Mouse (Mus musculus) heart, embryonic 16.5 days (tissue): ENCODE measurements around the gene Dync1h1. TPM values are rescaled to one million over a fixed set of nuclear protein-coding genes. Genes with fewer than 3 reads are reported as not detected.
"Not testable (repeated sequence)": the region's sequence is repeated elsewhere in the genome, so short reads cannot be mapped to it uniquely, and the experiment has no call there.

Experiments used
- ATAC-seq: fragments of 200-750 bp; cut with Nextera tagmentation; replicated peaks from 2 replicates; pipeline ENCODE4 v1.8.0; 2017; ENCODE audit warnings: moderate number of reproducible peaks; ENCODE audit not compliant: insufficient read depth, low FRiP score; ENCODE audit errors: extremely low read depth
- H3K27ac ChIP-seq: fragments of 300-500 bp; sonication (generic); 2 replicates; pipeline ENCODE4 v1.5.1; 2014; ENCODE audit warnings: mild to moderate bottlenecking, low read length, control low read depth, moderate library complexity
- H3K27me3 ChIP-seq: fragments of 300-500 bp; sonication (generic); 2 replicates; pipeline ENCODE4 v1.6.1; 2014; ENCODE audit warnings: low read length, mixed read lengths; ENCODE audit not compliant: control insufficient read depth, insufficient read depth
- H3K36me3 ChIP-seq: fragments of 300-500 bp; sonication (generic); 2 replicates; pipeline ENCODE4 v1.6.1; 2014; ENCODE audit not compliant: control insufficient read depth, insufficient read depth
- H3K4me1 ChIP-seq: fragments of 300-500 bp; sonication (generic); 2 replicates; pipeline ENCODE4 v1.6.1; 2014; ENCODE audit warnings: low read length, mixed read lengths; ENCODE audit not compliant: control insufficient read depth, insufficient read depth
- H3K4me2 ChIP-seq: fragments of 300-500 bp; sonication (generic); 2 replicates; pipeline ENCODE4 v1.6.1; 2014; ENCODE audit warnings: low read depth, mild to moderate bottlenecking, control low read depth, low read length
- H3K4me3 ChIP-seq: fragments of 300-500 bp; sonication (generic); 2 replicates; pipeline ENCODE4 v1.5.1; 2014; ENCODE audit warnings: mild to moderate bottlenecking, control low read depth, low read length
- H3K9ac ChIP-seq: fragments of 300-500 bp; sonication (generic); 2 replicates; pipeline ENCODE4 v1.6.1; 2014; ENCODE audit warnings: low read length, control low read depth
- H3K9me3 ChIP-seq: fragments of 300-500 bp; sonication (generic); replicated peaks from 2 replicates; pipeline ENCODE4 v1.6.1; 2016; ENCODE audit warnings: low read length; ENCODE audit not compliant: control insufficient read depth
- WGBS: fragments of 180-500 bp; shearing (Covaris S2); extraction: QIAGEN DNeasy Blood & Tissue Kit; methylation state at CpG from one replicate; pipeline ENCODE4 v1.1.7; 2014; 5-methylcytosine and 5-hydroxymethylcytosine counted together
- polyA plus RNA-seq: library from polyadenylated mRNA; unstranded; fragments of >200 nt; fragmentation: Nextera tagmentation; extraction: Ambion mirVana; gene quantifications from 2 replicates; pipeline ENCODE4 v1.2.1, GENCODE M21; 2015

The Dync1h1 gene
- polyA plus RNA-seq, 1 experiment from 2014 or later, result 40.6 TPM

- Histone ChIP-seq H3K4me1 (peaks cover 21% of the 10 kb centered on the region), H3K27me3 (no peaks in the 10 kb centered on the region), H3K4me2 (peak overlapping the region; percentile 66), H3K27ac (peak overlapping the region; percentile 80), H3K9me3 (no peaks in the 10 kb centered on the region), H3K36me3 (peaks cover 14% of the 10 kb centered on the region), H3K4me3 (peak overlapping the region; percentile 89), H3K9ac (peak overlapping the region; percentile 88)
- WGBS, result 50% methylated on average over 9 of the region's 9 CpGs
- ATAC-seq, result no peak
Observed at GRCm38 (mm10) chr12:110696975-110697400, 95.7 kb downstream of the Dync1h1 start.

- H3K4me2 ChIP-seq, result no peak overlapping the region
- no peak overlapping the region for H3K9ac ChIP-seq
- no peaks in the 10 kb centered on the region for H3K9me3 ChIP-seq
- 61% methylated on average over 5 of the region's 5 CpGs for WGBS
- no peak for ATAC-seq
- no peak overlapping the region for H3K27ac ChIP-seq
- no peak overlapping the region for H3K4me3 ChIP-seq
- H3K4me1 ChIP-seq, result peaks cover 21% of the 10 kb centered on the region
- H3K36me3 ChIP-seq, result peaks cover 14% of the 10 kb centered on the region
- H3K27me3 ChIP-seq, result no peaks in the 10 kb centered on the region
Observed at GRCm38 (mm10) chr12:110697457-110697856, 96.2 kb downstream of the Dync1h1 start.

GRCm38 (mm10) chr12:110698080-110698479 lies 96.8 kb downstream of the Dync1h1 start:
- peak overlapping the region; percentile 13; the same call in 1 of the 2 replicates for H3K27ac ChIP-seq
- 97% methylated on average over 1 of the region's 1 CpGs for WGBS
- H3K4me2 ChIP-seq, result no peak overlapping the region
- peaks cover 22% of the 10 kb centered on the region for H3K4me1 ChIP-seq
- peaks cover 9% of the 10 kb centered on the region; the same call in 1 of the 2 replicates for H3K36me3 ChIP-seq
- no peaks in the 10 kb centered on the region for H3K27me3 ChIP-seq
- H3K9me3 ChIP-seq, result no peaks in the 10 kb centered on the region
- no peak overlapping the region for H3K4me3 ChIP-seq
- H3K9ac ChIP-seq, result no peak overlapping the region
- no peak for ATAC-seq

- Histone ChIP-seq H3K4me3 (no peak overlapping the region), H3K4me2 (peak overlapping the region; percentile 33; the same call in 1 of the 2 replicates), H3K9me3 (no peaks in the 10 kb centered on the region), H3K4me1 (peaks cover 27% of the 10 kb centered on the region), H3K27me3 (no peaks in the 10 kb centered on the region), H3K9ac (0 out of 2 replicates have a peak overlapping the region, but pooled peaks have one; percentile 36), H3K27ac (peak overlapping the region; percentile 13; the same call in 1 of the 2 replicates), H3K36me3 (peaks cover 7% of the 10 kb centered on the region; the same call in 1 of the 2 replicates)
- no peak for ATAC-seq
- 34% methylated on average over 15 of the region's 15 CpGs for WGBS
Observed at GRCm38 (mm10) chr12:110698523-110699170, 97.4 kb downstream of the Dync1h1 start.

GRCm38 (mm10) chr12:110699171-110699547 lies 97.9 kb downstream of the Dync1h1 start:
- Histone ChIP-seq H3K9me3 (no peaks in the 10 kb centered on the region), H3K9ac (0 out of 2 replicates have a peak overlapping the region, but pooled peaks have one; percentile 36), H3K4me1 (peaks cover 28% of the 10 kb centered on the region), H3K36me3 (peaks cover 7% of the 10 kb centered on the region; the same call in 1 of the 2 replicates), H3K4me2 (peak overlapping the region; percentile 33; the same call in 1 of the 2 replicates), H3K27me3 (no peaks in the 10 kb centered on the region), H3K4me3 (no peak overlapping the region), H3K27ac (no peak overlapping the region)
- ATAC-seq, result no peak
- WGBS, result 50% methylated on average over 2 of the region's 2 CpGs

GRCm38 (mm10) chr12:110700730-110701129 lies 99.5 kb downstream of the Dync1h1 start:
- Histone ChIP-seq H3K4me3 (no peak overlapping the region), H3K4me2 (no peak overlapping the region), H3K9me3 (no peaks in the 10 kb centered on the region), H3K9ac (peak overlapping the region; percentile 47), H3K36me3 (no peaks in the 10 kb centered on the region), H3K4me1 (peaks cover 20% of the 10 kb centered on the region), H3K27me3 (no peaks in the 10 kb centered on the region), H3K27ac (no peak overlapping the region)
- 50% methylated on average over 2 of the region's 2 CpGs for WGBS
- no peak for ATAC-seq

- ATAC-seq, H3K9me3 ChIP-seq, H3K27ac ChIP-seq, H3K4me3 ChIP-seq, H3K36me3 ChIP-seq, H3K4me2 ChIP-seq, H3K27me3 ChIP-seq: not testable (repeated sequence)
- peak overlapping the region; percentile 47; the same call in 1 of the 2 replicates for H3K9ac ChIP-seq
- peaks cover 20% of the 10 kb centered on the region for H3K4me1 ChIP-seq
- WGBS, result 38% methylated on average over 3 of the region's 3 CpGs
Observed at GRCm38 (mm10) chr12:110701363-110701762, 100.1 kb downstream of the Dync1h1 start.

- H3K27me3 ChIP-seq, result no peaks in the 10 kb centered on the region
Observed at GRCm38 (mm10) chr12:110702556-110702955, 101.3 kb downstream of the Dync1h1 start, which contains the start of gene Hsp90aa1. Gene Hsp90aa1, minus strand, starts transcription at chr12:110702728.

GRCm38 (mm10) chr12:110703008-110703471 lies 101.8 kb downstream of the Dync1h1 start:
- 12% methylated on average over 8 of the region's 8 CpGs for WGBS
- peak overlapping the region; percentile 31 for H3K4me3 ChIP-seq

More at GRCm38 (mm10) chr12:110702556-110702955, 101.3 kb downstream of the Dync1h1 start, which contains the start of gene Hsp90aa1:
- H3K9ac ChIP-seq, result peak within 1 kb of the TSS; percentile 44
- H3K27ac ChIP-seq, result peak within 1 kb of the TSS; percentile 64
- peak within 1 kb of the TSS; percentile 31 for H3K4me3 ChIP-seq
- H3K9me3 ChIP-seq, result no peaks in the 10 kb centered on the region
- peaks cover 20% of the 10 kb centered on the region for H3K4me1 ChIP-seq
- WGBS, result 44% methylated on average over 4 of the region's 4 CpGs
- H3K36me3 ChIP-seq, result no peaks in the 10 kb centered on the region
- H3K4me2 ChIP-seq, result peak within 1 kb of the TSS; percentile 56
- ATAC-seq, result no peak

More at GRCm38 (mm10) chr12:110703008-110703471, 101.8 kb downstream of the Dync1h1 start:
- Histone ChIP-seq H3K9me3 (no peaks in the 10 kb centered on the region), H3K9ac (peak overlapping the region; percentile 44), H3K36me3 (no peaks in the 10 kb centered on the region), H3K27ac (peak overlapping the region; percentile 64), H3K4me2 (peak overlapping the region; percentile 56), H3K4me1 (peaks cover 20% of the 10 kb centered on the region), H3K27me3 (no peaks in the 10 kb centered on the region)
- ATAC-seq, result peak; percentile 66
